Mouse (Mus musculus): ENCODE measurements around the gene Usp2.

Usp2 gene

GRCm38 (mm10) chr9:44075996-44076763 lies 9.4 kb downstream of the Usp2 start:
- DNase-seq (ENCODE audit: low spot score in 2 of 2) = no peak

DNA sequence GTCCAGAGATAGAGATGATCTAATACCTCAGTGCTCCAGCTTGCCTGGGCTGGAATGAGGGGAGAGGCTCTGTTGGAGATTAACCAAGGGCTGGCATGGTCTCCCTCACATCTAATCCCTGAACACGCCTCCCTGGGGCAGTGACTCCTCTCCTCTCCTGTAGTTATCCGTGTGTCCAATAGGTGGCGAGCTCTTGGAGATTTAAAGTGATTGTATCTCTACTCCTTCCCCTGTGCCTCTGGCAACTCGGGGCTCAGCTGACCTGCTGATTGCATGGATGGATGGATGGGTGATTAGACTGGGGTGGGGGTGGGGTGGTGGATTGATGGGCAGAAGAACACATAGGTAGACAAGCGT lies 9.9 kb downstream of the Usp2 start:
- DNase-seq (ENCODE audit: low spot score in 2 of 2) = peak in 1 of 2 experiments; percentile 69

- no peak for DNase-seq (ENCODE audit: low spot score in 2 of 2)
These were observed 10.6 kb downstream of the Usp2 start for GRCm38 (mm10) chr9:44077266-44077910.

DNA sequence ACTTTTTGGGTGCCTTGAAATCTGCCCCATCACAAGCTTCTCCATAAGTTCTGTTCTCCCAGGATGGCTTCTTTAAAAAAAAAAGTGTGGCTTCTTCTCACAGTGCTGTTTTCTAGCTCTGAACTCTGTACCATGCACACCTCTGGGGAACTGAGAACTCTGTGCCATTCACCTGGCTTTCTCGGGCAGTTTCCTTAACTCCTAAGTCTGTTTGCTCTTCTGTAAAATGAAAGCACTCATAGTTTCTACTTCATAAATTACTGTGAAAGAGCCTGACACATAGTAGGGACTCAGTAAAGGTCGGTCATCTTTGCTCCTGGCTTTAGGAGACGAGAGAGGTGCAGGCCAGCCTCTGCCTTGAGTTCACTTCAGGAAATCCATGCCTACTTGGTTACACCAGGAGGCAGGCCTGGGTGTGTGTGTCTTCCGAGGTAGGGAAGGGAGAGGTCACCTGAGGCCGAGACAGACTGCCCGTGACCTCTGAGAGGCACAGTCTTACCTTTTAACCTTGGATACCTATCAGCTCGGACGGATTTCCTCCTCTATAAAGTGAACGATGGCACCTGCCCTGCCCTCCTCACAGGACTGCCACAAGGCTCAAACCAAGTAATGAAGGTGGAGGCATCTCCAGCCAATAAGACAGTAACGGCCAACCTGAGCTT lies 11.4 kb downstream of the Usp2 start:
- no peak for DNase-seq (ENCODE audit: low spot score in 2 of 2)

DNA sequence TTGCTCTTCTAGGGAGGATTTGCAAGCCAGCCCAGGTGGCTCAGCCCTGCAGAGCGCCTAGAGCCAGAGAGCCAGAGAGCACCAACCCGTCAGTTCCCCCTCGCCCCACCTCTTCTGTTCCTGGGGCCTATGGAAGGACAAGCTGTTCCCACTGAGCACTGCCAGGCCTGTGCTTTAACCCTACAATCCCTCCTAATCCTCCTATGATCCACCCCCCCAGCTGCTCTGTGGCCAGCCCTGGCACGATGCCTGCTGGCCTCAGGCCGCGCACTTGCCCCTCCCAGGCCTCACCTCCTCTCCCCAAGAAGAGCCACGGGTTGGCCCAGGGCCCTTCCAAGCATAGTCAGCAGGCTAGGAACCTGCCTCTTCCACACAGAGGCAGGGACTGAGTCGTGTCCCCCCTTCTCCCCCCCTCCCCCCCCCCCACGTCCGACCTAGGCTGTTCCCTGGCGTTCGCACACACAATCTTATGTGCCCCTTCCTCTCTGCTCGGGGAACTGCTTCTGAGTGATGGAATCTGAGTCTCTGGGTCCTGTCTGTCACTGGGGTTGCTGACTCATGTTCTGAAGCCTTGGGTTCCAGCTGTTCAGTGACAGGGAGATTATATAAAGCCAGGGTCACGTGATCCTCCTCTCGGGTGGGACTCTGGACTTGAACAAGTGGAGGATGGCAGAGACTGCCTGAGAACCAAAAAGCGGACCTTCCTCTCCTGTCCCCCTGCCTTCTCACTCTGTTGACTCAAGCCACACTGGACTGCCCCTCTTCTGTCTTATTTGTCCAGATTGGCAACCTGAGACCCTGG lies 12.3 kb downstream of the Usp2 start:
- DNase-seq (ENCODE audit: low spot score in 2 of 2) = peak in 1 of 2 experiments; percentile 51

GRCm38 (mm10) chr9:44079997-44080780 lies 13.4 kb downstream of the Usp2 start:
- no peak for DNase-seq (ENCODE audit: low spot score in 2 of 2)

- DNase-seq (ENCODE audit: low spot score in 2 of 2) = peak; percentile 62 to 68
These were observed 14.1 kb downstream of the Usp2 start for GRCm38 (mm10) chr9:44080953-44081352.

DNA sequence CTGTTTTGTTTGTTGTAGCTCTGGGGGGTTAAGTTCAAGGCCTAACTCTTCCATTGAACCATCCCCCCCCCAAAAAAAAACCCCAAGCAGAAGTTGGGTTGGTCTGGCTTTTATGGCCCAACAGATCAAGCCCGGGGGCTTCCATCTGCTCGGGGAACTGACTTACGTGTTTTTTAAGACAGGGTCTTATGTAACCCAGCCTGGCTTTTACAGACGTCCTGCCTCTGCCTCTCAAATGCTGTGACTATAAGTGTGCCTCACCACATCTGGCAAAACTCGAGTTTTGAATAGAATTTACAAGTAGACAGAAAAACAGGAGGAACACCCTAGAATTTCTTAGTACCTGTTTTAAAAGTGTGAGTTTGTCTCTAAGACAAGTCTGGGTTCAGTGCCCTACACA lies 14.8 kb downstream of the Usp2 start:
- DNase-seq (ENCODE audit: low spot score in 2 of 2) = no peak

GRCm38 (mm10) chr9:44082266-44082665 lies 15.4 kb downstream of the Usp2 start:
- DNase-seq (ENCODE audit: low spot score in 2 of 2) = no peak

GRCm38 (mm10) chr9:44083392-44084121 lies 16.7 kb downstream of the Usp2 start:
- DNase-seq (ENCODE audit: low spot score in 2 of 2) = peak; percentile 76 to 87

- no peak for DNase-seq (ENCODE audit: low spot score in 2 of 2)
These were observed 17.4 kb downstream of the Usp2 start for GRCm38 (mm10) chr9:44084236-44084635.

DNA sequence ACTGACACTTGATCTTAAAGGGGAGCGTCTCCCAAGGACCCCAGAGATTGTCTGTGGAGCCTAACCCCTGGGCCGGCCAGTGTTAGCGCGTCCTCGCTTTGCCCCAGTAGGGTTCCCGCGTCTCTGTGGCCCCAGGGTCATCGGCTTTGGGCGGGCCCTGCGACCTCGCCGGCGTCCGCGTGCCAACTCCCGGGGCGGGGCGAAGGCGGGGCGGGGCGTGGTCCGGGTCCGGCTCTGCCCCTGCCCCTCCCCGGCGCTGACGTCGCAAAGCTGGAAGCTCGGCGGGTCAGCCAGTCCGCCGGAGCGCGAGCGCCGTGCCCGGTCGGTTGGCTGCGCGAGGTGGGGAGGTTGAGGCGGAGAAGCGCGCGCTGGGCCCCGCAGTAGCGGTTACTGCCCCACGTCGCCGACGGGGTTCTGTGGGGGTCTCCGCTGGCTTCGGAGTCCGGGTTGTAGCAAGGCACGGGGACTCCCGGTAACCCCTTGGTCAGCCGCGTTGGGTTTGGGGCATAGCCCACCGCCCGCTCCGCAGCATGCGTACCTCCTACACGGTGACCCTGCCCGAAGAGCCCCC lies 17.9 kb downstream of the Usp2 start:
- peak; percentile 90 to 92 for DNase-seq (ENCODE audit: low spot score in 2 of 2)

GRCm38 (mm10) chr9:44085276-44085675 lies 18.5 kb downstream of the Usp2 start:
- no peak for DNase-seq (ENCODE audit: low spot score in 2 of 2)

DNA sequence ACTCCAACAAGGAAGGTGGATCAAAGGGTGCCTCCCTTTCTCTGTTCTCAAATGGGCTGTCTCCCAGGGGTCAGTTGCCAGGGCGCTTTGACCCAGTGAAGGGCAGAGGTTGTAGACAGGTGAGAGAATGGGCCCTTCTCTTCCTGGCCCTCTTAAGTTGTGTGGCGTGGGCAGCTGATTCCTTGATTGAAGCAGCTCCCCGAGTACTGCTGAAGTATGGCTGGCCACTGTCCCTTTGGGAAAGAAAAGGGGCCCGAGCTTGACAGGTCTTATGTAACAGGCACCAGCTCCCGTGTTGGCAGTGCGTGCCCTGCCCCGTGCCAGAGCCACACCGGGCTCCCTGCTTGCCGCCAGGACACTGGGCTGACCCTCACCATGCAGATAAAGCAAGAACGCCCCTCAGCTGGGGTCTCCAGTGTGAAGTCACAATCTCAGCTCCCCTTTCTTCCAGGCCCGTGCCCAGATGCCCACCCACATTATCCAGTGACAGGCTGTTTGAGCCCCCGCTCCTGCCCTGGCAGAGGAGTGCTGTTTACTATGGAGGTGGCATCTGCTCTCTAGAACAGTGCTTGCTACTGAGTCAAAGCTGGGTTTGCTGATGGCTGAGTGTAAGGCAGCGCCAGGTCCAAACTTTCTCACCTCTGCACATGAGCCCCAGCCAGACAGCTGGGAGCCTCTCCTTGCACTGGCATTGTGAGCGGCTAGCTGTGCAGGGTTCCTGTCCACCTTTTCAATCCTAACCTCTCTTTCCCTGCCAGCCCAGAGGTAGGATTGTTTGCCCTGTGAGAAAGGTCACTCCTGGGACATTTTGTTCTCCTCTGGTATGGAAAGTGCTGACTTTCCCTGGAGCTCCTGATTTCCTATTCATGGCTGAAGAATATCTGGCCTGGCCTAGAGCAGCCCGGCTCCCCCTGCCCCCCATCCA lies 19.2 kb downstream of the Usp2 start:
- DNase-seq (ENCODE audit: low spot score in 2 of 2) = peak; percentile 78 to 83

- DNase-seq (ENCODE audit: low spot score in 2 of 2) = no peak
These were observed 20.1 kb downstream of the Usp2 start for GRCm38 (mm10) chr9:44086960-44087359.

DNA sequence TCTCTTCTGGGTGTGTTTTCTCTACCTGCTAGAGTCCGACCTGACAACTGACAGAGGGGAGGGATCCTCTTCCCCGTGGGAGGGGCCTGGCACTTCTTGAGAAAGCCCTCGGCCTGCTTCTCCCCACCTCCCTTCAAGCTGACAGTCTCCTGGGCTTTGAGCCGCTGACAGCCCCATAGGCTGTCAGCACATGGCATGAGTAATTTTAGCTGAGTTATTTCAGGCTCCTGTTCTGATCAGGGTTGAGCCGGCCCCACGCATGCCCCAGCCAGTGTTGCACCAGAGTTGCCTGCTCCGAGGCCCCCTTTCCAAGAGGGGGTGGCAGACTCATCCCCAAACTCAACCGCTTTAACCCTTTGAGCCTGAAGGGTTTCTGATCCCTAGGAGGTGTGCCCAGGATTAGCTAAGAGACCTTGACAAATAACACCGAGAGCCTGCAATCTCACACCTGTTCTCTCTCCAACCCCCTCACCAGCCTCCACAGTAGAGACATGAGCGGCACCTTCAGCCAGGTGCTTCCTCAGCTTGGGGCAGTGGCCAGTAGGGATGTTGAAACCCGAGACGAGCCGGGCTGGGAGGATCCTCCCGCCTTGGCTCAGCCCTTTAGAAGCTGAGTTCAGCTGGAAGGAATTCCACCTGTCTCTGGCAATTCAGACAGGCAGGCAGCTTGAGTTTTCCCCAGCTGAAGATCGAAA lies 21.1 kb downstream of the Usp2 start:
- peak; percentile 58 to 77 for DNase-seq (ENCODE audit: low spot score in 2 of 2)

DNA sequence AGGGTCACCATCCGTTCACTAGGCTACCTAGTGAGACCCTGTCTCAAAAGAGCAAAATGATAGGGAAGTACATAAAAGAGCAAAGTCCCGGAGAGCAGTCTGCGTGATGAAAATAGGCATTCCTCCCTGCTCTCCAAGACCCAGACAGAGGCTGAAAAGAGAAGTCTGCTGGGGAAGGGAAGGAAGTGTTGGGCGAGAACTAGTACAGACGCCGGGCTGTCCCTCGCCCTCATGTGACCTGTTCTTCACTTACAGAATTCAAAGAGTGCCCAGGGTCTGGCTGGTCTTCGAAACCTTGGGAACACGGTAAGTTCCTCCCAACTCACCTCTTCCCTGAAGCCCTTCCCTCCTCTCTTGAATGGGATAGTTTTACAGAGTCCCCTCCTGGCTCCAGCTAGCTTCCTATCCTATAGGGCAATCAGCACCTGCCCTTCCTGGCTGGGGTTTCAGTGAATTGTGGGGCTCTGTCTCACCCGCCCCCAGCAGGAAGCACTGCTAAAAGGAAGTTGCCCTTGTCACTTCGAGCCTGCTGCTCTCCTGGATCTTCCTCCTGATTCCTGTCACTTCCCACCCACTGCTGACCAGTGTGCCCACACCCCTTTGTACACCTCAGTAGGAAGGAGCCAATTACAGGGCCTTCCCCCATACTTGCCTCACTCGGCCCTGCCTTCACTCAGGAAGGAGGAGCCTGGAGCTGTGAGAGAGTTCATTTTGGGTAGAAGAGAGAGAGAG lies 22.2 kb downstream of the Usp2 start:
- DNase-seq (ENCODE audit: low spot score in 2 of 2) = no peak

All from frontal cortex, postnatal 36 days (tissue).